7 mouse cellular contexts compared by ENCODE assay signal in genomic region chr5:75214520-75214919, GRCm38 (mm10).
DNase-seq lines count a peak whose midpoint lies in the region; ATAC-seq and TF ChIP-seq lines count a peak whose summit lies in the region.

No protein-coding gene starts in this region.

- ATAC-seq in G1E (ENCODE audit: extremely low read depth, insufficient number of reproducible peaks, low FRiP score, poor library complexity, severe bottlenecking), result no peak
- ATAC-seq in granulocyte monocyte progenitor cell, adult 5-6 weeks (replicated peaks; ENCODE audit: poor library complexity, severe bottlenecking), result no peak

- peaks cover 23% of the 10 kb centered on the region for H3K4me1 ChIP-seq in G1E (ENCODE audit: insufficient read depth, low read depth, low read length)
- H3K4me1 ChIP-seq in cortical plate, adult 2 months (ENCODE audit: control insufficient read depth, insufficient read depth, low read length), result no peaks in the 10 kb centered on the region

- H3K9me3 ChIP-seq in G1E (replicated peaks), result no peaks in the 10 kb centered on the region

- no peaks in the 10 kb centered on the region for H3K36me3 ChIP-seq in G1E (replicated peaks)

- TF ChIP-seq CTCF in G1E (IDR thresholded peaks at IDR 0.05; ENCODE audit: low read depth, low read length), result no peak
- peak; percentile 68 for TF ChIP-seq CTCF in cortical plate, adult 2 months (IDR thresholded peaks at IDR 0.05; ENCODE audit: extremely low read depth, insufficient read depth, low read length)

- peak; percentile 8 to 22 for DNase-seq in layer of hippocampus, postnatal 25 days (ENCODE audit: extremely low spot score in 1 of 2, low spot score in 1 of 2)
- DNase-seq in layer of hippocampus, adult 9-10 months (ENCODE audit: low spot score), result no peak
- peak; percentile 33 for DNase-seq in G1E (ENCODE audit: low spot score)
- peak; percentile 16 for DNase-seq in lung, postnatal 25 days (ENCODE audit: low spot score)
- DNase-seq in frontal cortex, postnatal 14 days (ENCODE audit: low spot score in 2 of 2), result no peak

- no peak overlapping the region for H3K27ac ChIP-seq in cortical plate, adult 2 months (ENCODE audit: insufficient read depth, low read length)

- H3K4me3 ChIP-seq in G1E (ENCODE audit: low read depth, low read length), result no peak overlapping the region
- H3K4me3 ChIP-seq in cortical plate, adult 2 months (ENCODE audit: insufficient read depth, low read length), result no peak overlapping the region

- TF ChIP-seq POLR2A in cortical plate, adult 2 months (IDR thresholded peaks at IDR 0.05; ENCODE audit: extremely low read depth, insufficient read depth, low read length), result no peak

- peaks cover 21% of the 10 kb centered on the region for H3K27me3 ChIP-seq in G1E (ENCODE audit: insufficient read depth, low read length)

Comparison
In these comparisons a context has a peak if more than half of its experiments do, and no peak if none do; other contexts are left out.
1. DNase-seq: peak in layer of hippocampus, postnatal 25 days (2 of 2), G1E (single experiment) and lung, postnatal 25 days (single experiment); none in layer of hippocampus, adult 9-10 months (single experiment) and frontal cortex, postnatal 14 days (0 of 2).